Mouse (Mus musculus): Measurements from ENCODE around the gene Gm28308.

DNA sequence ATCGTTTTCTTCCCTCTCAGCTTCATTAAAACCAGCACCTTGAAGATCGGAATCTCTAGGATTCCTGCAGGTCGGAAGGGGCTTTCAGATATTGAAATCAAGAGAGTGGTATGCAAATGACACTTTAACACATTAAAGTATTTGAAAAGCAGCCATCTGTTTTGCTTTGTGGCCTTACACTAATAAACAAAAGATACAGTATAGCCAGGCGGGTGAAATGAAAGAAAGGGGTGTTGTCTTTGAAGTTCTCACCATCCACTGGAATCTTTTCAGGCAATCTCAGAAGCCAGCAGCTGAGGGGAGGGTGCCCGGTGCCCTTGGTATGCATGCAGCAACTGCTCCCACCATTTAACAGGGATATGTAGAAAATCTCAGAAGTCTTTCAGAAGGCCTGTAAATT lies 59.1 kb downstream of the Gm28308 start:
- no peak for TF ChIP-seq CTCF (IDR thresholded peaks at IDR 0.05)
- no peak for TF ChIP-seq EP300 (IDR thresholded peaks at IDR 0.05)

Measured in lung, postnatal 0 days (tissue).